Mouse (Mus musculus): ENCODE measurements at regions not wholly inside any gene's neighbourhood (a gene's known extent, or its start where the extent isn't known, plus 50 kb on each side); places are given as distances from the start of the nearest gene placed in this dataset.

GRCm38 (mm10) chr14:86293804-86294203 lies 847.2 kb downstream of the Diaph3 start:
- TF ChIP-seq CTCF (IDR thresholded peaks at IDR 0.05; ENCODE audit: low read depth, low read length) (no peak), GATA1 (IDR thresholded peaks at IDR 0.05; ENCODE audit: borderline replicate concordance, low read length) (no peak), TAL1 (conservative IDR thresholded peaks at IDR 0.05; ENCODE audit: low read depth, low read length) (no peak), POLR2AphosphoS5 (IDR thresholded peaks at IDR 0.05; ENCODE audit: insufficient replicate concordance, low read depth, low read length) (no peak)
